Mouse (Mus musculus) CH12.LX (cell line): ENCODE results near the gene Pdzrn4.

ENCODE experiments used
- BHLHE40 ChIP-seq: IDR thresholded peaks from 2 replicates; pipeline ENCODE4 v1.6.1; 2011; ENCODE audit warnings: mild to moderate bottlenecking, low read depth, low read length, improper control_type of control experiment
- CTCF ChIP-seq, 2 experiments: IDR thresholded peaks in 1 of 2; conservative IDR thresholded peaks in 1 of 2; 2 replicates each; pipeline ENCODE4 v1.5.1; 2011 to 2012; ENCODE audit warnings: low read depth in 2 of 2, low read length in 2 of 2, improper control_type of control experiment in 1 of 2, inconsistent platforms in 1 of 2, mild to moderate bottlenecking in 1 of 2, moderate library complexity in 1 of 2
- GABPA ChIP-seq: IDR thresholded peaks from 2 replicates; pipeline ENCODE4 v1.6.1; 2012; ENCODE audit warnings: low read depth, low read length, improper control_type of control experiment, inconsistent platforms; ENCODE audit not compliant: insufficient replicate concordance
- POLR2A ChIP-seq: IDR thresholded peaks from 2 replicates; pipeline ENCODE4 v1.6.1; 2011; ENCODE audit warnings: low read depth, mild to moderate bottlenecking, improper control_type of control experiment, low read length

DNA sequence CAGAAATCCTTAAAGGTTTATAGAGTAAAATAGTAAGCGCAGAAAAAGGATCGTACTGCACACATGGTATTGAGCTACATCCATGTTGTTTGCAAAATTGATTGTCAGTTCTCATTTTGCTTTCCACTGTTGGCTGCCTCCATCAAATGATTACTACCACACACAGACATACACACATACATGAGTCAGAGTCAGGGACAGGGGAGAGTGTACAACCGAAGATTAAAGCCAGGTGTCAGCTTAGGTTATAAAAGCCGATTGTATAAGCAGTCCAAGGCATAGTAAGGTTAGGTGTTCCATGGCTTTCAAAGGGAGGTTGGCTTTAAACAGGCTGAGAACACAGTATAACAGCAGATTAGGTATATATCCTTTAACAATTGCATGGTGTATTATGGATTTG is 343.2 kb downstream of the Pdzrn4 start:
- TF ChIP-seq CTCF (conservative IDR thresholded peaks at IDR 0.05 in 1 of 2, IDR thresholded peaks at IDR 0.05 in 1 of 2; ENCODE audit: low read depth in 2 of 2, low read length in 2 of 2) (no peak), POLR2A (no peak), BHLHE40 (no peak), GABPA (no peak)
